Comparison of ENCODE assay signal across 28 mouse cellular contexts in genomic region chr3:117686648-117687047, GRCm38 (mm10).
DNase-seq lines count a peak whose midpoint lies in the region; ATAC-seq lines count a peak whose summit lies in the region.
"Had no signal": no experiment of that assay in that cellular context is flagged by ENCODE, and none has a peak within 500 bp of the region (broad histone marks: within the 10 kb centered on the region; RNA-seq: fewer than 3 reads in every experiment).

No protein-coding gene starts in this region.

- no peak overlapping the region for H3K27ac ChIP-seq in intestine, embryonic 15.5 days
- H3K27ac ChIP-seq: embryonic facial prominence, embryonic 10.5 days; embryonic facial prominence, embryonic 15.5 days; heart, embryonic 10.5 days; hindbrain, embryonic 13.5 days; limb, embryonic 13.5 days; liver, embryonic 12.5 days had no signal

- H3K4me2 ChIP-seq in intestine, embryonic 15.5 days (replicated peaks), result no peak overlapping the region
- H3K4me2 ChIP-seq: embryonic facial prominence, embryonic 15.5 days; hindbrain, embryonic 13.5 days; limb, embryonic 13.5 days; liver, embryonic 12.5 days; midbrain, embryonic 11.5 days had no signal

- DNase-seq in right cerebral cortex, adult 18-20 months, result peak; percentile 71
- no peak for DNase-seq in right cerebral cortex, postnatal 4 days
- DNase-seq in frontal cortex, postnatal 36 days (ENCODE audit: low spot score in 2 of 2), result peak; percentile 40 to 66
- peak; percentile 58 to 67 for DNase-seq in right cerebral cortex, adult 2 months (ENCODE audit: low spot score in 2 of 2)
- DNase-seq in telencephalon, adult 2 months (ENCODE audit: low read depth, low spot score), result peak; percentile 47
- no peak for DNase-seq in liver
- no peak for DNase-seq in gastrocnemius, postnatal 10 days
- DNase-seq: adrenal gland, postnatal 25 days; B cell, adult 2 months; cerebellum, adult 18-20 months; cerebellum, postnatal 10 days; gastrocnemius, postnatal 14 days; heart, adult 11 months; heart, postnatal 36 days; kidney, adult 11 months; kidney, postnatal 14 days; liver, postnatal 0 days; lung, postnatal 36 days had no signal

- H3K9me3 ChIP-seq in intestine, embryonic 15.5 days, result no peaks in the 10 kb centered on the region
- H3K9me3 ChIP-seq: embryonic facial prominence, embryonic 10.5 days; embryonic facial prominence, embryonic 15.5 days; heart, embryonic 10.5 days; hindbrain, embryonic 13.5 days; limb, embryonic 13.5 days; liver, embryonic 12.5 days had no signal

- no peak for ATAC-seq in intestine, embryonic 15.5 days
- ATAC-seq: forebrain, embryonic 14.5 days; liver, embryonic 12.5 days; liver, postnatal 0 days; midbrain, embryonic 16.5 days had no signal

- H3K9ac ChIP-seq in intestine, embryonic 15.5 days, result no peak overlapping the region
- H3K9ac ChIP-seq: embryonic facial prominence, embryonic 15.5 days; hindbrain, embryonic 13.5 days; limb, embryonic 13.5 days; liver, embryonic 12.5 days; liver, postnatal 0 days had no signal

- no peaks in the 10 kb centered on the region for H3K36me3 ChIP-seq in intestine, embryonic 15.5 days
- H3K36me3 ChIP-seq: embryonic facial prominence, embryonic 10.5 days; embryonic facial prominence, embryonic 15.5 days; heart, embryonic 10.5 days; hindbrain, embryonic 13.5 days; limb, embryonic 13.5 days; liver, embryonic 12.5 days had no signal

- no peaks in the 10 kb centered on the region for H3K27me3 ChIP-seq in intestine, embryonic 15.5 days (replicated peaks)
- H3K27me3 ChIP-seq: embryonic facial prominence, embryonic 15.5 days; hindbrain, embryonic 13.5 days; limb, embryonic 13.5 days; liver, embryonic 12.5 days had no signal

- H3K4me3 ChIP-seq in intestine, embryonic 15.5 days (replicated peaks), result no peak overlapping the region
- H3K4me3 ChIP-seq: embryonic facial prominence, embryonic 10.5 days; embryonic facial prominence, embryonic 15.5 days; heart, embryonic 10.5 days; hindbrain, embryonic 13.5 days; limb, embryonic 13.5 days; liver, embryonic 12.5 days had no signal

- 81% methylated on average over 7 of the region's 7 CpGs for WGBS in intestine, embryonic 15.5 days

- no peaks in the 10 kb centered on the region for H3K4me1 ChIP-seq in intestine, embryonic 15.5 days (replicated peaks)
- H3K4me1 ChIP-seq: embryonic facial prominence, embryonic 10.5 days; embryonic facial prominence, embryonic 15.5 days; heart, embryonic 10.5 days; hindbrain, embryonic 13.5 days; limb, embryonic 13.5 days; liver, embryonic 12.5 days had no signal

Comparison
In these comparisons a context has a peak if more than half of its experiments do, and no peak if none do; other contexts are left out.
1. DNase-seq: peak in right cerebral cortex, adult 18-20 months (single experiment), frontal cortex, postnatal 36 days (2 of 2), right cerebral cortex, adult 2 months (2 of 2) and telencephalon, adult 2 months (single experiment); none in right cerebral cortex, postnatal 4 days (single experiment), liver (single experiment) and gastrocnemius, postnatal 10 days (single experiment).